Mouse (Mus musculus) ES-E14 (cell line): ENCODE data around the gene Dnaja3. TPM values are rescaled to one million over a fixed set of nuclear protein-coding genes. Genes with fewer than 3 reads are reported as not detected.

Experiments
- DNase-seq: peaks from one replicate; pipeline ENCODE4 v3.0.0-alpha.2; 2013; ENCODE audit warnings: low read depth, low spot score
- H3K27ac ChIP-seq: 2 replicates; pipeline ENCODE4 v1.5.1; 2012; ENCODE audit warnings: low read depth, mild to moderate bottlenecking, low read length, moderate library complexity, mixed read lengths; ENCODE audit not compliant: poor library complexity, insufficient read depth, severe bottlenecking
- H3K36me3 ChIP-seq: 2 replicates; pipeline ENCODE4 v1.6.1; 2012; ENCODE audit warnings: mild to moderate bottlenecking, low read length, moderate library complexity, mixed read lengths; ENCODE audit not compliant: control insufficient read depth, poor library complexity, insufficient read depth, severe bottlenecking
- H3K4me1 ChIP-seq, 2 experiments: fragments of 150-350 bp in 1 of 2; sonication (generic) in 1 of 2; 2 replicates each; pipeline ENCODE4 v1.6.1; 2012; ENCODE audit warnings: low read length in 2 of 2, mild to moderate bottlenecking in 1 of 2, mixed read lengths in 1 of 2; ENCODE audit not compliant: control insufficient read depth in 2 of 2, insufficient read depth in 2 of 2, poor library complexity in 1 of 2
- H3K4me3 ChIP-seq, 2 experiments: fragments of 150-350 bp in 1 of 2; sonication (generic) in 1 of 2; 2 replicates each; pipeline ENCODE4 v1.5.1; 2012; ENCODE audit warnings: low read length in 2 of 2, low read depth in 1 of 2, mild to moderate bottlenecking in 1 of 2, mixed read lengths in 1 of 2; ENCODE audit not compliant: insufficient read depth in 1 of 2, poor library complexity in 1 of 2, severe bottlenecking in 1 of 2
- H3K9ac ChIP-seq: 2 replicates; pipeline ENCODE4 v1.6.1; 2012; ENCODE audit warnings: low read depth, mild to moderate bottlenecking, low read length, mixed read lengths; ENCODE audit not compliant: poor library complexity, insufficient read depth, severe bottlenecking
- H3K9me3 ChIP-seq: fragments of 150-350 bp; sonication (generic); 2 replicates; pipeline ENCODE4 v1.6.1; 2012; ENCODE audit warnings: low read depth, mild to moderate bottlenecking, low read length; ENCODE audit not compliant: control insufficient read depth, insufficient read depth
- CHD2 ChIP-seq: IDR thresholded peaks from 2 replicates; pipeline ENCODE4 v1.6.1; 2014; ENCODE audit warnings: mild to moderate bottlenecking, low read depth, low read length, inconsistent platforms
- HCFC1 ChIP-seq: IDR thresholded peaks from 2 replicates; pipeline ENCODE4 v1.6.1; 2012; ENCODE audit warnings: low read length, inconsistent platforms, borderline replicate concordance; ENCODE audit not compliant: insufficient read depth
- MAFK ChIP-seq: IDR thresholded peaks from 2 replicates; pipeline ENCODE4 v1.6.1; 2014; ENCODE audit warnings: mild to moderate bottlenecking, low read depth, low read length, inconsistent platforms; ENCODE audit not compliant: insufficient read depth
- ZC3H11A ChIP-seq: IDR thresholded peaks from 2 replicates; pipeline ENCODE4 v1.6.1; 2012; ENCODE audit warnings: low read depth, mild to moderate bottlenecking, inconsistent platforms, low read length, borderline replicate concordance
- ZNF384 ChIP-seq: IDR thresholded peaks from 2 replicates; pipeline ENCODE4 v1.6.1; 2012; ENCODE audit warnings: low read depth, low read length, inconsistent platforms
- in situ Hi-C, 2 experiments: fragments of 600-800 bp; cut with MboI; formaldehyde crosslinking; loops; one replicate each; pipeline ENCODE4 v1.15.1; 2025; ENCODE audit warnings: low sequenced_read_pairs in 2 of 2, inconsistent platforms in 1 of 2; ENCODE audit not compliant: unreplicated experiment in 2 of 2
- total RNA-seq: library from RNA; depleted of rRNA; stranded (reverse); fragments of 300-350 nt; gene quantifications from 2 replicates; pipeline ENCODE4 v1.2.3, GENCODE M21; 2012

Gene Dnaja3
- total RNA-seq, 1 experiment, result 53.2 TPM

- Histone ChIP-seq H3K9me3 (no peaks in the 10 kb centered on the region), H3K4me3 (no peak overlapping the region), H3K4me1 (peaks cover 19 to 56% of the 10 kb centered on the region in 2 experiments), H3K9ac (no peak overlapping the region), H3K36me3 (no peaks in the 10 kb centered on the region), H3K27ac (no peak overlapping the region)
- in situ Hi-C loops, result no loop called here
- no peak for TF ChIP-seq ZC3H11A
- TF ChIP-seq HCFC1, result no peak
- no peak for TF ChIP-seq CHD2
- TF ChIP-seq ZNF384, result no peak
- TF ChIP-seq MAFK, result no peak
- no peak for DNase-seq
Observed at GRCm38 (mm10) chr16:4597296-4597695, 42.5 kb upstream of the Dnaja3 start.

- TF ChIP-seq ZC3H11A (no peak), HCFC1 (no peak), ZNF384 (no peak)
- Histone ChIP-seq H3K27ac (no peak overlapping the region; the same call in 1 of the 2 replicates), H3K36me3 (no peaks in the 10 kb centered on the region), H3K9me3 (no peaks in the 10 kb centered on the region), H3K9ac (peak overlapping the region; percentile 15; the same call in 1 of the 2 replicates), H3K4me3 (no peak overlapping the region), H3K4me1 (peaks cover 25 to 63% of the 10 kb centered on the region in 2 experiments)
- no peak for DNase-seq
- in situ Hi-C loops, result no loop called here
Observed at GRCm38 (mm10) chr16:4598041-4598440, 41.7 kb upstream of the Dnaja3 start.

- Histone ChIP-seq H3K27ac (no peak overlapping the region), H3K36me3 (no peaks in the 10 kb centered on the region), H3K9ac (no peak overlapping the region), H3K4me1 (peaks cover 29 to 73% of the 10 kb centered on the region in 2 experiments), H3K4me3 (no peak overlapping the region), H3K9me3 (no peaks in the 10 kb centered on the region)
- TF ChIP-seq CHD2, result no peak
- no peak for TF ChIP-seq HCFC1
- TF ChIP-seq ZC3H11A, result no peak
- no peak for TF ChIP-seq MAFK
- no peak for TF ChIP-seq ZNF384
- DNase-seq, result no peak
- in situ Hi-C loops, result no loop called here
Observed at GRCm38 (mm10) chr16:4598891-4599543, 40.8 kb upstream of the Dnaja3 start.

- peaks cover 33 to 79% of the 10 kb centered on the region in 2 experiments for H3K4me1 ChIP-seq
- H3K4me3 ChIP-seq, result no peak overlapping the region
- no peak for DNase-seq
- no peak overlapping the region for H3K9ac ChIP-seq
- in situ Hi-C loops, result no loop called here
- no peaks in the 10 kb centered on the region for H3K9me3 ChIP-seq
- TF ChIP-seq MAFK (no peak), CHD2 (no peak), HCFC1 (no peak), ZC3H11A (no peak), ZNF384 (no peak)
- no peak overlapping the region for H3K27ac ChIP-seq
- no peaks in the 10 kb centered on the region for H3K36me3 ChIP-seq
Observed at GRCm38 (mm10) chr16:4599616-4600015, 40.2 kb upstream of the Dnaja3 start.
